Mouse (Mus musculus) heart, adult 9 months (tissue): ENCODE measurements around the gene Slain1.
"Not testable (repeated sequence)": the region's sequence is repeated elsewhere in the genome, so short reads cannot be mapped to it uniquely, and the experiment has no call there.

Experiments used
- DNase-seq, 2 experiments: peaks; one replicate each; pipeline ENCODE4 v3.0.0; 2022; ENCODE audit warnings: low spot score in 2 of 2

Gene Slain1

DNA sequence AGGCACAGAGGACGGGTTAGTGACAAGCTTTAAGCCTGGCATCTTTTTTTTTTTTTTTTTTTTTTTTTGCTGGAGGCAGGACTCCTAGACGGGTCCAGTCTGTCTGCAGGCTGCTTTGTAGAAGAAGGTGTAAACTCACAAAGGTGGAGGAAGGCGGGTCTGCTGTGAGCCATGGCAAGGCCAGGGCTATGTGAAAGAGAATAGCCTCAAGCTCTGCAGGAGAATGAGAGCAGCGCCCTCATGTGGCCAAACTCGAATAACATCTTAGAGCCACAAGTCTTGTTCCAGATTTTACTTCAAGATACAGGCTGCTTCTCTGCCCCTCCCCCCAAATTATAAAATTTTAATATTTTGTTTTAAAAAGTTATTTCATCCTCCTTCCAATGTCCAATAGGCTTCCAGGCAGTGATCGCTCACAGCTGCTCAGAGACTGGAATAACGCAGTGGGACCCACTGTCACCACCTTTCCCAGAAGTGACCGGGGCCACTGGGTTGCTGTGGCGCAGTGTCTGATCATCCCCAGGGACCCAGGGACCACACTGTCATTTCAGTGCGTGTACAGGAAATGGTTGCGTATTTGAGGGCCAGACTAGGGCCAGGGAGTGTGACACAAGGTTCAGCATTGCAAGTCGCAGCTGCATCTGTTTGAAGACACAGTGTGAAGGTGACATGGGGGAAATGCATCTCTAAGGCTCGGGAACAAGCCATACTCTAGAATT, 70.8 kb downstream of the Slain1 start:
- DNase-seq = peak; percentile 12 to 30

DNA sequence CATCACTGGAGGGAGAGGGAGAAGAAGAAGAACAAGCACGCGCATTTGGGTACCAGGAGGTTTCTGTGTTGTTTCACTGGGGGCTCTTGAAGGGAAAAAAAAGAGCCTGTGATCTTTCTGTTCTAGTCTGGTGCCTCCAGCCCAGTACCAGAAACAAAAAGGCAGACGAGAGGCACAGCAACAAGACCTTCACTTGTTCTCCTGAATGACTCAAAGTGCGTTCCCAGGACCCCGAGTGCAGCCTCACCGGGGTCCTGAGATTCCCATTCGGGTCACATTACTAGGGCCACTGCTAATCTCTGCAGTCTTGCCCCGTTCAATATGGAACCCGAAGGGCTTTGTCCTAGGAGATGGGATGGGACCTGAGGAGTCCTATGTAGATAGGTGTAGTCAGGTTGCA, 73.3 kb downstream of the Slain1 start:
- no peak for DNase-seq

DNA sequence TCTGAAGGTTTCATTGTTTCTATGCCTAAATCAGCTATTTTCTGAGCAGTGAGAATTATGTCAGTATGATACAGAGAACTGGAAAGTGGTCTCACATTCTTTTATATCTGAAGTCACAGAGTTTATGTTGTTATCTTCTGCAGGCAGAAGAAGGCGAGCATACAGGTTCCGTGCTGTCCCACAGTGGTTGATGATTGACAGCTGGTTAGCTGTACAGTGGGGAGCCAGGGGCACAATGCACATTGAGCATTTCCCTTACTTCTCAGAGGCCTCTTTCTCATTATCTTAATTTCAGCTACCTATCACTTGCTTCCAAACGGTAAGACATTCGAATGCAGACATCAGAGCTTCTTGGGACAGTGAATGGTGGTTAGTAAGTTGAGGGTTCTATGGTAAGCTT, 73.8 kb downstream of the Slain1 start:
- no peak for DNase-seq

DNA sequence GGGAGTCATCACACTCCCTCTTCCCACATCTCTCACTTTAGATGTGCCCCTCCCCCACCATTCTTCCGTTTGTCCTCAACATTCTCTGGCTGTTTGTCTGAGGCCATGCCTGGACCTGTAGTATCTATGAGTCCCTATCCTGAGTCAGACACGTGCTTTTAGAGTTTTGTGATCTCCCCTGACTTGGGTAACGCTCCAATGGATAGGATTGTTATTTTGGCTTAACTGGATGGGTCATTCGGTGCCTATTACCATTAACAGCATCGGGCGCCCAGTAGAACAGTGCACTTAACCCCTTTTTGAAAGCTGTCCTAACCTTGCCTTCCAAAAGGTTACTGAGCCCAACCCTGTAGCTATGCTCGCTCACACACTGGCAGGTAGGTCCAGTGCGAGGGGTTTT, 78.5 kb downstream of the Slain1 start:
- DNase-seq = no peak

DNA sequence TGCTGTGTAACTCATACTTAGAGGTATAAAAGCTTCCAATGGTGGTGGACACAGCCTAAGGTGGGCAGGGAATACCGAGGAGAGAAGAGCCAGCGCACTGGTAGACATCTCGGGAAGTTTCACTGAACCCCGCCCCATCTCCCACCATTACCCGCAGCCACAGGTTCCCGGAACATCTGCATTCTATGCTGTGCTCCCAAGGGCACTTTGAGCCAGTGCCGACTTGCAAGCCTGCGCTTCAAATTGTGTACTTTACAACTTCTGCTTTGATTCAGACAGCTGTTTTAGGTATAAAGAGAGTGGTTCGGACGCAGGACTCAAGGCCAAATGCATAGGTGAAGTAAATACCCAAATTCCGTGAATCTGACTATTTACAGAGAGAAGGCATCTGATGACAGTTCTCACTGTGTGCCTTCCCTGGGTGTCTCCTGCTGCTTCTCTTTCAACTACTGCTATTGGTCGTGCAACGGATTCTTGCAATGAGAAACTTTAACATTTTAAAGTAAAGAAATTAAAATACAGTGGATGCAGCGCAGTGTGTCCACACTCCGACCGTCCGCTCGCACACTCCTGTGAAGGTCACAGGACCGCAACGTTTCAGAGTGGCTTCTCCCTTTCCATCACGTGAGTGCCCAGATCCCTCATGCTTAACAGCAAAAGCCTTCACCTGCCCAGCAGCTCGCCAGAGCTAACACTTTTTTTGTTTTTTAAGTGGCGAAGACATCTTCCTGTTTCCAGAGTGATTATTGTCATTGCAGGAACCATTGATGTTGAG, 79.1 kb downstream of the Slain1 start:
- no peak for DNase-seq

DNA sequence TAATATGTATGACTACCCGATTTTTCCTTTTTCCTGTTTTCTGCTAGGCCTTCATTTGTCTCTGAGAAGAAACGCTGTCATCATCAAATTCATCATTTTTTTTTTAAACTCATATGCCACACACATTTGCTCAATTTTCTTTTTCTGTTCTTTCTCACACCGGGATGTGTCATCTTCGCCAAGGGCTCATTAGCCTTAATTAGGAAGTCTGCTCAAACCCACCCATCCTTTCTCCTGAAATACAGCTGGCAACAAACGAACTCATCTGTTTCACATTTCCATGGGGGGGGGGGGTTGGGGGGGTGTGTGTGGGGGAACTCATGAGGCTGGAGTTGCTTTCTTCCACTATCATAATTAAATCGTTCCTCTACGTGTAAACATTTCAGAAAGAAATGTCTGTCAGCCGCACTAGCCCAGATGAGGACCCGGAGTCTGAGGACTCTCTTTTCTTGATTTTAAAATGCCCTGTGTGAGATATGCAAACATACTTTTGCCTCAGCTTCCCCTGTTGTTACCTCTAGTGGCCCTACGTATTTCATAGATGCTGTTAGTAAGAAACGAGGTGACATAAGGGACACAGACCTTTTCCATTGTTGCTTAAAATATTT, 79.8 kb downstream of the Slain1 start:
- no peak for DNase-seq

DNA sequence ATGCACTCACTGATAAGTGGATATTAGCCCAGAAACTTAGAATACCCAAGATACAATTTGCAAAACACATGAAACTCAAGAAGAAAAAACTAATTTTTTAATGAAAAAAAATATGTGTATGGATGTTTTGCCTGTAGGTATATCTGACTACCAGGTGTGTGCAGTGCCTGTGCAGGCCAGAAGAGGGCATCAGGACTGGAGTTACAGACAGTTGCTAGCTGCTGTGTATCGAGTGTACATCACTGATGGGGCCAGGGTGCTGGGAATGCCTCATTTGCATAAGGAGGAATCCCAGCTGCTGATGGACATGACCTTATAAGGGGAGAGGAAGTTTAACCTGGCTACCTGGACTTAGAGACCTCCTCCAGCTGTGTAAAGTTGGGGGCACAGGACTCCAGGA, 82.6 kb downstream of the Slain1 start:
- no peak for DNase-seq

DNA sequence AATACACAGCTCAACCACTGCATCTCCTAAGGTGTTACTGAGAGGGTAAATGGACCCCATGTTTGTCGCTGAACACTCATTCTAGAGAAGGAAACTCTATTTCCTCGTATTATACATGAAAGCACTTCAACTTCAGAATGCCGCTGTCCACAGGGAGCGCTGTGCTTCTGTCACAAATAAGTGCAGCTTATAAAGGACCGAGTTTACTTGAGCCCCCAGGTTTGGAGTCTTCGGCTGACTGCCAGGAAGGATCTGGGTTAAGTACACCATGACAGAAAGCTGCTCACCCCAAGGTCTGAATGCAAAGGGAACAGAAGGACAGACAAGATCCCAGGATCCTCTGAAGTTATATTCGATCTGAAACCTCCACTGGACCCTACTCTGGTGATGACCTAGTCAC, 91.2 kb downstream of the Slain1 start:
- DNase-seq = no peak

DNA sequence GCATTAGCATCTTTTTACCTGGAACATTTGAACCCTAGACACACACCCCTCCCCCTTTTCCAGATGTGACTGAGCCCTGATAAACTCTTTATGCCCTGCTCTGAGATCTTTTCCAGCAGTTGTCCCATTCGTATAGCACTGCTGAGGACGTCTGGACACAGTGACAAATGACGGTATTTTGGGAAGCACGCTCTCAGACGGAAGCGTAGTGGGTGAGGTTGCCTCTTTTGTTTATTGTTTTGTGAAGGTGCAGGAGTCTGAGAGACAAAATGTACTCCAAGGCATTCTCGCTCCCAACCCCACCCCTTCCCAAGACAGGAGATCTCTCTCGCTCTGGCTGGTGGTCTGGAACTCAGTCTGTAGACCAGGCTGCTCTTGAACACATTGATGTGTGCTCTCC, 92.1 kb downstream of the Slain1 start:
- DNase-seq = peak; percentile 19 to 37

DNA sequence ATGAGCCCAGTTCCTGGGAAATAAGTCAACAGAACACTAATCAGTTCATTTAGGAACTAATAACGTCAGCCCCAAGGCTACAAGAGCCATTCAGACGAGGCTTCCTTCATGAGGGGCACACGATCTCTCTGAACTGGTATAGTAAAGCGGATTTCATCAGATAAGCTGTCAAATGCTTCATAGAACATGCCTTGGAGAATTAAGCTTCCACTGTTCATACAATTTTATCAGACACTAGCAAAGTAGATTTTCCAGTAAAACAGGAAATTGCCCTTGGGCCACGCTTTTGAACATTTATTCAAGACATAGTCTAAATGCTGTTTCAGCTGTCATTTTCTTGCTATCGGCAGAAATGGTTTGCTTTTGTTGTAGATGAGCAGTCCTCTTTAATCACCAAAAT, 97.3 kb downstream of the Slain1 start:
- DNase-seq = no peak

DNA sequence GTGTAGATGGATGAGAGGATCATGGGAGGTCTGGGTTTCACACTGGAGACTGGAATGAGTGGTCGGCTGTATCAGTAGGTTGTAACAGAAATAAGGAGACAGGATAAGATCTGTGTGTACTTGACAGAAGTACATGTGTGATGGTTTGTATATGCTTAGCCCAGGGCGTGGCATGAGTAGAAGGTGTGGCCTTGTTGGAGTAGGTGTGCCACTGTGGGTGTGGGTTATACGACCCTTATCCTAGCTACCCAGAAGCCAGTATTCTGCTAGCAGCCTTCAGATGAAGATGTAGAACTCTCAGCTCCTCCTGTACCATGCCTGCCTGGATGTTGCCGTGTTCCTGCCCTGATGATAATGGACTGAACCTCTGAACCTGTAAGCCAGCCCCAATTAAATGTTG, 100.6 kb downstream of the Slain1 start:
- DNase-seq = not testable (repeated sequence)

DNA sequence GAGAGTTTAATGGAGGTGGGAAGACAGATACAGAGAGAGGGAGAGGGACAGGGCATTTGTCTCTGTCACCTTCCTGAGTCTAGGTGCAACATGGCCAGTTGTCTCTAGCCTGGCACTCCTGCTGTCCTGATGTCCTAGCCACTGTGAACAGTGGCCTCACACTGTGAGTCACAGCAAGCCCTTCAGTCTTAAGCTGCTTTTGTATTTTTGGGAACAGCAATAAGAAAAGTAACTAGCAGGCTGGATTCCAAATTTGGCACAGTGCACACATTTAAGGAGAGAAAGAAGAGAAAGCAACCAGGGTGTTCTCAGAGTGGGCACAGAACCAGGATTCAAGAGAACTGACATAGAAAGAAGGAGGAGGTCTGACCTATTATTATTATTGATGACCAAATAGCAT, 101.4 kb downstream of the Slain1 start:
- no peak for DNase-seq

DNA sequence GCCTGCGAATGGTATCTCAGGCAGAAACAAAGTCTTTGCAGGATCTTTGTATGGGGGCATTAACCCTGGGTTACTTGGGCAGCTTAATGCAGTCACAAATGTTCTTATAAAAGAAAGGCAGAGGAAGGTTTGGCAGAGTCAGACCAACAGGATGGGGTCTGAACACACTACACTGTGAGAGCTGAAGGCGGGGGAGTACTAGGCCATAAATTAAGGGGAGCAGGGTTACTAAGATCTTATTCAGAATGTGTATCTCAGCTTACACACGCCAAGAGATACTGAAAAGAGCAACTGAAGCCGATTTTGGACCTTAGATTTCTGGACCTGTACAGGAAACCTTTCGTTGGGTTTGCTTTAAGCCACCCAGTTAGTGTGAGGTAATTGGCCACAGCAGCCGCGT, 102.7 kb downstream of the Slain1 start:
- no peak for DNase-seq

DNA sequence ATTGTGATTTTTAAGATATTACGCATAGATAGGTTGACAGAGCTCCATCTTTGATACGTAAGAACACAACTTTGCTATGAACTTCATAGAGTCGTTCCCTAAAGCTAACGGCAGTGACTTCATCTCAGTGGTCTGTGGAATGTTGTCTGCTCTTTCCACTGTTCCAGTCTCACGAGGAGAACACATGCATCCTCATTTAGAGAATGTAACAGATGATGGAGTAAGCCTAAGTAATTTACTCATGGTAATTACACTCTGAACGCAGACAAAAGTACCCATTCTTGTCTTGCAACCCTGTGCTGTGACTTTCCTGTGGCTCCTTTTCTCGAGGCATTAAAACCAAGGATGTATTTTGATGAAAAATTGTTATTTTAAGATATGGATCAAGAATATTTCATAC, 104.0 kb downstream of the Slain1 start:
- DNase-seq = no peak

DNA sequence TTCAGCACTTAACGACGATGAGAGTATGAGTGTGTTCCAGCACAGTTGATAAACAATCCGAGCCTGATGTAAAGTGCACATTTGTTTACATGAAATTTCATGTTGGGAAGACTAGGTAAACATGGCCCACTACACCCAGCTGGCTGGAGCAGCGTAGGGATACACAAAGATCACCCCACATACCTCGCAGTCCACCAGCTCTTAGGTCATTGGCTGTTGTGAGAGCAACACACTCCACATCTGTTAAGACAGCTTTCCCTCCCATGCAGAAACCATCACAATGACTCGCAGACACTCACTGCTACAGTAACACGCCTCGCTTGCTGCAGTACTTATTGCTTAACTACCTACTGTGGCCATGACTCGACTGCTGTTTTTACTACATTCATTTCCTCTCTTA, 104.4 kb downstream of the Slain1 start:
- DNase-seq = no peak
